Mouse (Mus musculus) neural tube, embryonic 14.5 days (tissue): ENCODE measurements at regions not wholly inside any gene's neighbourhood (a gene's known extent, or its start where the extent isn't known, plus 50 kb on each side); places are given as distances from the start of the nearest gene placed in this dataset.

Source experiments
- ATAC-seq: fragments of 200-750 bp; cut with Nextera tagmentation; 2 replicates; pipeline ENCODE4 v1.8.0; 2017; ENCODE audit warnings: low read depth, mild to moderate bottlenecking, moderate TSS enrichment, moderate library complexity
- H3K27ac ChIP-seq: fragments of 300-500 bp; sonication (generic); 2 replicates; pipeline ENCODE4 v1.5.1; 2014; ENCODE audit warnings: low read depth, mild to moderate bottlenecking, control low read depth, low read length, moderate library complexity, mixed read lengths
- H3K27me3 ChIP-seq: fragments of 300-500 bp; sonication (generic); 2 replicates; pipeline ENCODE4 v1.6.1; 2014; ENCODE audit warnings: low read length; ENCODE audit not compliant: control insufficient read depth, insufficient read depth
- H3K36me3 ChIP-seq: fragments of 300-500 bp; sonication (generic); 2 replicates; pipeline ENCODE4 v1.6.1; 2014; ENCODE audit warnings: low read length, mixed read lengths; ENCODE audit not compliant: control insufficient read depth, insufficient read depth
- H3K4me1 ChIP-seq: fragments of 300-500 bp; sonication (generic); 2 replicates; pipeline ENCODE4 v1.6.1; 2014; ENCODE audit warnings: low read length; ENCODE audit not compliant: control insufficient read depth, insufficient read depth
- H3K4me2 ChIP-seq: fragments of 300-500 bp; sonication (generic); 2 replicates; pipeline ENCODE4 v1.6.1; 2014; ENCODE audit warnings: mild to moderate bottlenecking, low read depth, low read length, control low read depth
- H3K4me3 ChIP-seq: fragments of 300-500 bp; sonication (generic); 2 replicates; pipeline ENCODE4 v1.5.1; 2014; ENCODE audit warnings: low read depth, low read length, control low read depth, mixed read lengths
- H3K9ac ChIP-seq: fragments of 300-500 bp; sonication (generic); replicated peaks from 2 replicates; pipeline ENCODE4 v1.6.1; 2014; ENCODE audit warnings: low read depth, mild to moderate bottlenecking, control low read depth, low read length, mixed read lengths
- H3K9me3 ChIP-seq: fragments of 300-500 bp; sonication (generic); 2 replicates; pipeline ENCODE4 v1.6.1; 2016; ENCODE audit warnings: low read length; ENCODE audit not compliant: control insufficient read depth
- WGBS: fragments of 180-500 bp; shearing (Covaris S2); extraction: QIAGEN DNeasy Blood & Tissue Kit; methylation state at CpG from one replicate; pipeline ENCODE4 v1.1.7; 2014; 5-methylcytosine and 5-hydroxymethylcytosine counted together

GRCm38 (mm10) chrX:162359767-162360545 lies 200.4 kb upstream of the Nhs start:
- no peaks in the 10 kb centered on the region for H3K9me3 ChIP-seq
- ATAC-seq, result no peak
- 57% methylated on average over 9 of the region's 9 CpGs for WGBS
- H3K27ac ChIP-seq, result no peak overlapping the region
- no peaks in the 10 kb centered on the region for H3K4me1 ChIP-seq
- H3K9ac ChIP-seq, result no peak overlapping the region
- H3K27me3 ChIP-seq, result no peaks in the 10 kb centered on the region
- no peaks in the 10 kb centered on the region for H3K36me3 ChIP-seq
- H3K4me3 ChIP-seq, result no peak overlapping the region
- H3K4me2 ChIP-seq, result no peak overlapping the region

GRCm38 (mm10) chrX:162348341-162348740 lies 188.8 kb upstream of the Nhs start:
- Histone ChIP-seq H3K27ac (no peak overlapping the region), H3K4me2 (no peak overlapping the region), H3K9ac (no peak overlapping the region), H3K27me3 (no peaks in the 10 kb centered on the region), H3K4me3 (no peak overlapping the region), H3K36me3 (no peaks in the 10 kb centered on the region), H3K9me3 (no peaks in the 10 kb centered on the region), H3K4me1 (no peaks in the 10 kb centered on the region)
- no peak for ATAC-seq
- 55% methylated on average over 4 of the region's 4 CpGs for WGBS

GRCm38 (mm10) chrX:162347886-162348285 lies 188.4 kb upstream of the Nhs start:
- 71% methylated on average over 2 of the region's 2 CpGs for WGBS
- H3K4me2 ChIP-seq, result no peak overlapping the region
- H3K4me3 ChIP-seq, result no peak overlapping the region
- H3K27ac ChIP-seq, result no peak overlapping the region
- H3K9ac ChIP-seq, result no peak overlapping the region
- ATAC-seq, result no peak
- H3K27me3 ChIP-seq, result no peaks in the 10 kb centered on the region
- no peaks in the 10 kb centered on the region for H3K36me3 ChIP-seq
- H3K9me3 ChIP-seq, result no peaks in the 10 kb centered on the region
- no peaks in the 10 kb centered on the region for H3K4me1 ChIP-seq

GRCm38 (mm10) chrX:162345497-162346143 lies 186.1 kb upstream of the Nhs start:
- Histone ChIP-seq H3K9me3 (no peaks in the 10 kb centered on the region), H3K9ac (no peak overlapping the region), H3K27me3 (no peaks in the 10 kb centered on the region), H3K4me1 (no peaks in the 10 kb centered on the region), H3K36me3 (no peaks in the 10 kb centered on the region), H3K4me2 (no peak overlapping the region), H3K27ac (no peak overlapping the region), H3K4me3 (no peak overlapping the region)
- WGBS, result 66% methylated on average over 3 of the region's 3 CpGs
- ATAC-seq, result peak; percentile 41; the same call in 1 of the 2 replicates

DNA sequence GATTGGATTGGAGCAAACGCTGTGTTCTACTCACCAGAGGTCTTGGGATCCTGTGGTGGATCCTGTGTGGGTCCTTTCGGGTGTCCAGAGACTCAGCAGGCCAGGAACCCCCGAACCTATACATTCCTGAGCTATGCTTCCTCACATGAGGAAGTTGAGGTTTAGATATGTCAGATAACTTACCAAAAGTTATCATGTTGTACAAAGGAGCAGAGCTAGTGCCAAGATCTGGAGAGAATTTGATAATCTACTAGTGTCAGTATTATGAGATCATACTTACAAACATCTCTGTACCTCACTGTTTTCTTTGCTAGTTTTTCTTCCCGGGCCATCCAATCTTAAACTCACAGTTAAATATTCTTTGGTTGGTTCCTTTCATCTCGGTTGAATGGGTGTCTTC lies 172.6 kb upstream of the Nhs start:
- Histone ChIP-seq H3K27me3 (no peaks in the 10 kb centered on the region), H3K36me3 (no peaks in the 10 kb centered on the region), H3K9me3 (no peaks in the 10 kb centered on the region), H3K27ac (no peak overlapping the region), H3K4me2 (no peak overlapping the region), H3K4me1 (no peaks in the 10 kb centered on the region), H3K4me3 (no peak overlapping the region), H3K9ac (no peak overlapping the region)
- ATAC-seq, result no peak
- 87% methylated on average over 5 of the region's 5 CpGs for WGBS

DNA sequence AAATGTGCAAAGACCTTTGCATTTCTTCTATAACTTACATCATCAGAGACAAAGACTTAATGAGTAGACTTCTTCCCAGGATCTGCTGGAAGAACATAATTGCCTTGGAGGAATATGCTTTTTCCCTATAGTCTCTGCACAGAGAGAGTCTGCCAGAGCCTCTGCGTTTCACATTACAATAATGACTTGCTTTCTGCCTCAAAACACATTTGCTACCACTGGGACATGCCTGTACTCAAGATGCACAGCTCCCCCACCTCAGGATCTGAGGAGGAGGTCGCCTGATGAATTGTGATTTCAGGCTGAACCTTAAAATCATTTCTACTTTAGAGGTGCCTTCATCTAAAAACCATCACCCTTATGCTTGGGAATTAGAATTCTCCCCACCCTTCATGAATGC lies 148.1 kb upstream of the Nhs start:
- H3K27ac ChIP-seq, result no peak overlapping the region
- H3K9me3 ChIP-seq, result no peaks in the 10 kb centered on the region
- H3K9ac ChIP-seq, result no peak overlapping the region
- WGBS, result 68% methylated on average over 2 of the region's 2 CpGs
- no peaks in the 10 kb centered on the region for H3K27me3 ChIP-seq
- H3K4me3 ChIP-seq, result no peak overlapping the region
- H3K36me3 ChIP-seq, result no peaks in the 10 kb centered on the region
- no peak for ATAC-seq
- H3K4me2 ChIP-seq, result no peak overlapping the region
- H3K4me1 ChIP-seq, result no peaks in the 10 kb centered on the region

GRCm38 (mm10) chrX:162304145-162304544 lies 144.6 kb upstream of the Nhs start:
- H3K4me1 ChIP-seq, result no peaks in the 10 kb centered on the region
- no peaks in the 10 kb centered on the region for H3K27me3 ChIP-seq
- no peak overlapping the region for H3K4me3 ChIP-seq
- no peak for ATAC-seq
- H3K9me3 ChIP-seq, result no peaks in the 10 kb centered on the region
- no peak overlapping the region for H3K4me2 ChIP-seq
- H3K36me3 ChIP-seq, result no peaks in the 10 kb centered on the region
- no peak overlapping the region for H3K9ac ChIP-seq
- H3K27ac ChIP-seq, result no peak overlapping the region

GRCm38 (mm10) chrX:162302788-162303187 lies 143.3 kb upstream of the Nhs start:
- Histone ChIP-seq H3K4me2 (no peak overlapping the region), H3K9me3 (no peaks in the 10 kb centered on the region), H3K4me3 (no peak overlapping the region), H3K27ac (no peak overlapping the region), H3K4me1 (no peaks in the 10 kb centered on the region), H3K27me3 (no peaks in the 10 kb centered on the region), H3K36me3 (no peaks in the 10 kb centered on the region), H3K9ac (no peak overlapping the region)
- no peak for ATAC-seq

- no peaks in the 10 kb centered on the region for H3K4me1 ChIP-seq
- H3K4me3 ChIP-seq, result no peak overlapping the region
- no peak overlapping the region for H3K4me2 ChIP-seq
- H3K9me3 ChIP-seq, result no peaks in the 10 kb centered on the region
- no peak overlapping the region for H3K27ac ChIP-seq
- no peaks in the 10 kb centered on the region for H3K27me3 ChIP-seq
- 90% methylated on average over 1 of the region's 1 CpGs for WGBS
- H3K9ac ChIP-seq, result no peak overlapping the region
- ATAC-seq, result no peak
- no peaks in the 10 kb centered on the region for H3K36me3 ChIP-seq
Observed at GRCm38 (mm10) chrX:162291234-162291633, 131.7 kb upstream of the Nhs start.
